In the genomic region with DNA sequence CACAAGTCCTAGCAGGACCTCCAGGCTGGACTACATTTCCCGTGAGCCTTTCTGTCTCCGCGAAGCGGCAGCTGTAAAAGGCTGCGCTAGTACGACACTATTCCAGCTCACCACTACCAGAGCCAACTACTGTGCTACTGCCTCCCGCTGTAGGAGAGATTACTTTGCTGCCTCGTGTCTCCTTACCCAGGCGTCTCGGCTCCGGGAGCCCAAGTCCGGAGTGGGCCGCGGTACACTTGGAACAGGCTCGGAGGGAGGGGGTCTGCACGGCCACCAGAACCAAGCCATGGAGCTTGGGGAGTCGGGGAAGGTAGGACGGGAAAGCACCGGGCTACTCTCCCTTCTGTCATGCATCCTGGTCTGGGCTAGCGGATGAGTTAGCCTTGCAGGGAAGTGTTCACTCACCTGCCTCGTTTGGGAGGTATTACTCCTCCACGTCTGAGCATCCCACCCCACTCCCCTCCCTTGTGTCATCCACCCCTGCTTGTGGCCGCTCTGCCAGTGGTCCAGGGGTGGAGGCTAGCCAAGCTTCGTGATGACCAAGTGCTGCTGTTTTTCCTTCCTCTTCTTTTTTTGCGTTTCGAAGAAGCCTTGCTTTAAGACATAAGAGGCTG, we compare ENCODE assay signal across 1 mouse cellular context.
TF ChIP-seq lines count a peak whose summit lies in the region.

No protein-coding gene starts in this region.

TF ChIP-seq in CH12.LX, 34 proteins besides CTCF, POLR2A, EP300 and RAD21:
- TF ChIP-seq BHLHE40 (IDR thresholded peaks at IDR 0.05; ENCODE audit: low read depth, low read length) (no peak), HCFC1 (IDR thresholded peaks at IDR 0.05; ENCODE audit: low read depth, low read length) (peak; percentile 98), MXI1 (IDR thresholded peaks at IDR 0.05; ENCODE audit: low read depth, low read length) (no peak), NELFE (IDR thresholded peaks at IDR 0.05; ENCODE audit: low read depth, low read length) (peak; percentile 78), ETS1 (conservative IDR thresholded peaks at IDR 0.05; ENCODE audit: low read depth, low read length) (no peak), MAX (IDR thresholded peaks at IDR 0.05; ENCODE audit: low read length) (0 out of 2 replicates have a peak, but pooled peaks have one; percentile 36), TCF12 (IDR thresholded peaks at IDR 0.05; ENCODE audit: low read depth, low read length) (peak; percentile 70; the same call in 1 of the 2 replicates), JUN (IDR thresholded peaks at IDR 0.05; ENCODE audit: insufficient read depth, low read depth, low read length) (no peak), UBTF (IDR thresholded peaks at IDR 0.05; ENCODE audit: low read depth, low read length) (no peak; the same call in 1 of the 2 replicates), USF1 (IDR thresholded peaks at IDR 0.05; ENCODE audit: low read depth, low read length) (no peak), ZKSCAN1 (IDR thresholded peaks at IDR 0.05; ENCODE audit: borderline replicate concordance, low read depth, low read length) (no peak), CHD2 (IDR thresholded peaks at IDR 0.05; ENCODE audit: low read length) (no peak), USF2 (conservative IDR thresholded peaks at IDR 0.05; ENCODE audit: low read depth, low read length) (no peak), NRF1 (IDR thresholded peaks at IDR 0.05; ENCODE audit: low read depth, low read length) (peak; percentile 65), ZNF384 (IDR thresholded peaks at IDR 0.05; ENCODE audit: low read depth, low read length) (no peak), SIN3A (IDR thresholded peaks at IDR 0.05; ENCODE audit: low read length) (peak; percentile 69; the same call in 1 of the 2 replicates), GABPA (IDR thresholded peaks at IDR 0.05; ENCODE audit: insufficient replicate concordance, low read depth, low read length) (peak; percentile 48; the same call in 1 of the 2 replicates), MEF2A (IDR thresholded peaks at IDR 0.05; ENCODE audit: borderline replicate concordance, low read depth, low read length) (no peak), E2F4 (IDR thresholded peaks at IDR 0.05; ENCODE audit: insufficient replicate concordance, low read depth, low read length) (0 out of 2 replicates have a peak, but pooled peaks have one; percentile 46), PAX5 (IDR thresholded peaks at IDR 0.05; ENCODE audit: low read length) (no peak), ELF1 (IDR thresholded peaks at IDR 0.05; ENCODE audit: low read depth, low read length) (peak; percentile 67), CHD1 (IDR thresholded peaks at IDR 0.05; ENCODE audit: low read depth, low read length) (no peak), IRF4 (IDR thresholded peaks at IDR 0.05; ENCODE audit: low read depth, low read length) (peak; percentile 59; the same call in 1 of the 2 replicates), TBP (conservative IDR thresholded peaks at IDR 0.05; ENCODE audit: low read depth, low read length) (peak; percentile 87), MYC (IDR thresholded peaks at IDR 0.05; ENCODE audit: low read depth, low read length) (peak; percentile 68; the same call in 1 of the 2 replicates), SMC3 (IDR thresholded peaks at IDR 0.05; ENCODE audit: low read depth, low read length) (no peak; the same call in 1 of the 2 replicates), JUND (conservative IDR thresholded peaks at IDR 0.05; ENCODE audit: low read depth, low read length) (no peak), MAZ (IDR thresholded peaks at IDR 0.05; ENCODE audit: low read depth, low read length) (no peak), KAT2A (IDR thresholded peaks at IDR 0.05; ENCODE audit: insufficient replicate concordance, low read length) (peak; percentile 95; the same call in 1 of the 2 replicates), MAFK (IDR thresholded peaks at IDR 0.05; ENCODE audit: insufficient replicate concordance, low read length) (no peak), POLR2AphosphoS2 (IDR thresholded peaks at IDR 0.05; ENCODE audit: low read depth, low read length) (peak; percentile 42; the same call in 1 of the 2 replicates), RCOR1 (conservative IDR thresholded peaks at IDR 0.05; ENCODE audit: low read depth, low read length) (no peak), ZMIZ1 (IDR thresholded peaks at IDR 0.05; ENCODE audit: low read depth, low read length) (peak; percentile 55; the same call in 1 of the 2 replicates), ZC3H11A (IDR thresholded peaks at IDR 0.05; ENCODE audit: low read depth, low read length) (no peak)
